Mouse (Mus musculus): Measurements from ENCODE around the gene Rnf215.
"Not testable (repeated sequence)": the region's sequence is repeated elsewhere in the genome, so short reads cannot be mapped to it uniquely, and the experiment has no call there.

The Rnf215 gene

GRCm38 (mm10) chr11:4147098-4147497 is 12.1 kb downstream of the Rnf215 start:
- no peak for DNase-seq (ENCODE audit: low read depth)

DNA sequence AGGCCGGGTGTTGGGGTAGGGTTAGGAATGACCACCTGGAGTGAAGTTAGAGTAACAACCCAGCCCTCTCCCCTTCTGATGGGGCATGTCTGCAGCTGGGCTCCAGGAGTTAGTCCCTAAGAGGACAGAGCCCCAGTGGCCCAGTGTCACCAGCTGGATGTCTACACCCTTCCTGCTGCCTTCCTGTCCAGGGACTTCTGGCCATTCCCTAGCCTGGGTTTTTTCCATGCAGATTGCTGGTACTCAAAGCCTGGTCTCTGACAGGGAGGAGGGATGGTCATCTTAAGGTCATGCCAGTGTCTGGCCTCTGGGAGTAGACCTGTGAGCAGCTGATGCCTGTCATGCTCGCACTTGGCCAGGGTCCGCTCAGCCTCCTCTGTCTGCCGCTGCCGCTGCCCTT is 13.1 kb downstream of the Rnf215 start:
- no peak for DNase-seq (ENCODE audit: low read depth)

DNA sequence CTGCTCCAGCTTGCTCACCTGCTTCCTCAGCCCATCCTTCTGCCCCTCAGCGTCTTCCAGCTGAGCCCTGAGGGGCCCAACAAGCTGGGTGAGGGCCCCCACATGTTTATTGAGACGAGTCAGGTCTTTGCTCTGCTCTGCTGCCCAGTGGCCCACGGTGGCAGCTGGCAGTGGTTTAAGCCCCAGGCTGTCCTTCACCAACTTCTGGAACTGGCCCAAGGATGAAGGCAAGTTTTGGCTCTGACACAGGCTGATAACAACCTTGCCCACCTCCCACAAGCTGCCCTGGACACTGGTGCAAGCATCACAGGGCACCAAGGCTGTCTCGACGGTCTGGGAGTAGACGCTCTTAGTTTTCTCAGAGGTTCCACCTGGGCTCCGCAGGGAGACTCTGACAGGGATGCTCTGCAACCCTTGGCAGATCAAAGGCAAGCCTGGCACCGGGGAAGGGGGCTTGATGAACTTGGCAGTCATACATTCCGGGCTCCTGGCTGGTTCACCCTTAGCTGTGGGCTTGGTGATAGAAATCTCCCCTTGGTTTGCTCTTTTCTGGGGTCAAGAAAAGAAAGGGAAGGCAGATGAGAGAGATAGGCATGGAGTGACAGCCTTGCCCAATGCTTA is 13.6 kb downstream of the Rnf215 start:
- no peak for DNase-seq (ENCODE audit: low read depth)

DNA sequence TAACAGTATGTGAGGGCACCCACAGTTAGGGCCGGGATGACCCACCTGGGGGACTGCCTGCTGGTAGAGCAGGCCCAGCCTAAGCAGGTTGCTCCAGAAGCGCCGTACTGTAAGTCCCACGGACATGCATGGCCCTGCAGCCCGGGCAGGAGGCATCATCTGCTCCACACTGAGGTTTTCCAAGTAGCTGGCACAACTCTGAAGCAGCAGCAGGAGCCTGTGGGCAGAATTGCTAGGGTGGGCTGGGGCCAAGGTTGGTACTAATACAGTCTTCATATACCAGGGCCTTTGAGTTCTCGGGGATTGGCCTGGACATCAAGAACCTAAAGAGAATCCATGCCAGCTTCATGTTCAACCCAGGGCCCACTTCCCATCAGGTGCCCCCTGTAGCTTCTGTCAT is 14.9 kb downstream of the Rnf215 start:
- no peak for DNase-seq (ENCODE audit: low read depth)

DNA sequence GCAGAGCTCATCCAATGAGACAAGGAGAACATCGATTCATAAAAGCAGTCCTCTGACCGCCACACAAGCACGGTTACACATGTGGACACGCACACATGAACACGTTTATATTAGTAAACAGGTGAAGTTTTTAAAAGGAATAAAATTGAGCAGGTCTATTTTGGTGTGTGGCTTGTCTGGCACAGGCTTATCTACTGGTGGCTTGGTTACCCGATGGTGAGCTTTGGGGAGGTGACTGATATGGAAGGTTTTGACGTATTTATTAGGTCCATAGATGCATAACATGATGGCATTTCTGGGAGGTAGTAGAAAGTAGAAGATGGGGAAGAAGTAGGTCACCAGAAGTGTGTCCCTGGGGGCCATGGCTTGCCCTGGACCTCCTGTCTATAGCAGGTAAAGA is 18.7 kb downstream of the Rnf215 start:
- no peak for DNase-seq (ENCODE audit: low read depth)

DNA sequence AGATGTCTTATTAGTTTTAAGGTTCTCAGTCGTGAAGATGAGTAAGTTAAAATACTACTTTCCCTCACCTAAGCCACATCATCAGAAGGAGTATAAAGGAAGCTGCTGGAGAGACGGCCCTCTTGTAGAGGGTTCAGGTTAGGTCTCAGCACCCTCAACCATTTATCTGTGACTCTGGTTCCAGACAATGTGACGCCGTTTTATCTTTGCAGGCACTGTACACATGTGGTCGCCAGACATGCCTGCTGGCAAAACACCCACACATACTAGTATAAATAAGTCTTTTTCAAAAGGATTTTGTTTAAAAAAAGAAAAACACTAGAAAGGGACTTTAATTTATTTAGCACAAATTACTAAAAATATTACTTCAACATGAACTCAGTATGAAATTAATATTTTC is 20.6 kb downstream of the Rnf215 start:
- no peak for DNase-seq (ENCODE audit: low read depth)

DNA sequence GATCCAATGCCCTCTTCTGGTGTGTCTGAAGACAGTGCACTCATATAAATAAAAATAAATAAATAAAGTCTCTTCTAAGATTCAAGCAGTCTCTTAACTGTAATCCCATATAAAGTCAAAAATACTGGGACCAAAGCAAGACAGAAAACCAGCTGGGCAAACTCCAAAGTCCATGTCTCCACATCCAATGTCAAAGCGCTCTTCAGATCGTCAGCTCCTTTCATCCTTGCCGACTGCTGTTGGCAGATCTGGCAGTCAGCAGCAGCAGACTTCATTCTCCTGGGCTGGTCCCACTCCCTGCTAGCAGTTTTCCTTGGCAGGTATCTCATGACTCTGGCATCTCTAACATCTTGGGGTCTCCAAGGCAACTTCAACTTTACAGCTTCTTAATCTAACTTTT is 23.7 kb downstream of the Rnf215 start:
- no peak for DNase-seq (ENCODE audit: low read depth)

GRCm38 (mm10) chr11:4159808-4160708 is 25.1 kb downstream of the Rnf215 start, which contains the start of the genes Ccdc157 and Sf3a1:
Gene Ccdc157 (minus strand): TSS chr11:4160293.
Gene Sf3a1 (plus strand): TSS chr11:4160350.
- peak; percentile 88 for DNase-seq (ENCODE audit: low read depth)

DNA sequence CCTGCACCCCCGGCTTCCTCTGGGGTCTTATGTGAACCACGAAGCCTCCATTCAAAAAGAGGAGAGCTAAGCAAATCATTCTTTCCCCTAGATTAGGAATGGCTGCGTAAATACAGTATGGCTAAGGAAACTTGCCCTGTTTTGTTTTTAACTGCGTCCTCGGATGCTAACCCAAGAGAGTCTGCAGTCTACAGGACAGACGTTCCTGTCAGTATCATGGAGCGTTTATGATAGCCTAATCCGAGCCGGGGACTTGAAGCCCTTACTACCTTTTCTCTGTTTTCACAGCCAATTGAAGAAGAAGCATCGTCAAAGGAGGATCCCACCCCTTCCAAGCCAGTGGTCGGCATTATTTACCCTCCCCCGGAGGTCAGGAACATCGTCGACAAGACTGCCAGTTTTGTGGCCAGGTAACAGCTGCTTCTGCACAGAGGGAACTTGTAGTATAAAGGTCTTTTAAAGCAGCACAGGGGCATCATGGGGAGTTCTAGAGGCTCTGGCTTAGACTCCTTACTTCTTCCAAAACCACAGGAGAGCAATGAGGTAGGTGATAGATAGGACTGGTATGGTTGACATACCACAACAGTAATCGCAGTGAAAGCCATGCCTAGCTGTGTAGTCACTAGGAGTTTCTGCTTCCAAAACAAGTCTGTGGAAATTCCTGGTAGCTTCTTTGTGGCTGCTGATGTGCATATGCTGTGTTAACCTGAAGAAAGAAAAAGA is 25.9 kb downstream of the Rnf215 start:
- DNase-seq (ENCODE audit: low read depth), result no peak

DNA sequence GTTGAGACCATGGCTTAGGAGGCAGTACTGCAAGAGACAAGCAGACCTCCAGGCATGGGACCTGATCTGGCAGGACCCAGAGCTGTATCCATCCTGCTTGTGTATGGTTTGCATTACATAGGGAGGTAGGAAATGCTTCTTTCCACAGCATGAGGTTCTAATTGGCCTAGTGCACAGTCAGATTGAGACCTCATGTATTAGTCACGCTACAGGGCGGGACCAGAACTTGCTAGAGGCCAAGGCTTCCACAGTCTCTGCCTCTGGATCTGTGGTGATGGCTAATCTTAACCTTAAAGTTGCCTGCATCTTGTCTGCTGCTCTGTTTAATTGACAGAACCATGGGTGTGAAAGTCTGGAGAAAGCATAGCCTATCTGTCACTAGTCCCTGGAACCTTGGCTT is 29.7 kb downstream of the Rnf215 start:
- peak; percentile 23 for DNase-seq (ENCODE audit: low read depth)

DNA sequence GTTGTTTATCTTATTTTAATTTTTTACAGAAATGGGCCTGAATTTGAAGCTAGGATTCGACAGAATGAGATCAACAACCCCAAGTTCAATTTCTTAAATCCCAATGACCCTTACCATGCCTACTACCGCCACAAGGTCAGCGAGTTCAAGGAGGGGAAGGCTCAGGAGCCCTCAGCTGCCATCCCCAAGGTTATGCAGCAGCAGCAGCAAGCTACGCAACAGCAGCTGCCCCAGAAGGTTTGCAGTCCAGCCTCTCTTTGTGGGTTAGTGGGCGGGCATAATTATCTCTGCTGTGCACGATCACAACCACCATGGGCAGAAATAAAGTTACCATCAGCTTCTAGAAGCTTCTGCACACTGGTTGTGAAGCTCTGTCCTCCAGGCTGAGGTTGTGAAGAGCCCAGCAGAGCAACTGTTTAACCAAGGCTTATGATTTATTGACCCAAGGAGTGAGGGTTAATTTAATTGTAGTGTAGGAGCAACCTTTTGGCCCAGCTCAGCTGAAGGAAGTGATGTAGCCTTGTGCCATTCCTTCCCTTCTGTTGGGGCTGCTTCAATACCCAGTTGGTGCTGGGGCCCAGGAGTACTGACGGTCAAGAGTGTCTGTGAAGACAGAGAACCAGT is 31.6 kb downstream of the Rnf215 start:
- no peak for DNase-seq (ENCODE audit: low read depth)

DNA sequence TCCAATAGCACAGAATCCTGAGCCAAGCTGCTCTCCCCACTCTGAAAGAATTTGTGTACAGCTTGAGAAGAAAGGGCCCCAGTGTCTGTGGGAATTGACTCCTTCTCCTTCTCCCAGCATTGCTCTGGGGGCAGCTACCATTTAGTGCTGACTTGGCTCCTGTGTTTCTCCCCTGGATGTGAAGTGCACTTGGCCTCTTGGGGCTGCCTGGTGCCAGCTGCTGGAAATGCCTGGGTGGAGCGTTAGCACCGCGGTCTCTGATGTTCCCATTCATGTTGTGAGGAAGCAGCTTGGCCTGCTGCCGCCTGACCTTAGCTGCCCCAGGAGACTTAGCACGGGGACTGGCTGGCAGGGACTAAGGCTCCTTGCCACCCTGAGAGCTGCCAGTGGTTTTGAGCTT is 39.6 kb downstream of the Rnf215 start:
- no peak for DNase-seq (ENCODE audit: low read depth)

DNA sequence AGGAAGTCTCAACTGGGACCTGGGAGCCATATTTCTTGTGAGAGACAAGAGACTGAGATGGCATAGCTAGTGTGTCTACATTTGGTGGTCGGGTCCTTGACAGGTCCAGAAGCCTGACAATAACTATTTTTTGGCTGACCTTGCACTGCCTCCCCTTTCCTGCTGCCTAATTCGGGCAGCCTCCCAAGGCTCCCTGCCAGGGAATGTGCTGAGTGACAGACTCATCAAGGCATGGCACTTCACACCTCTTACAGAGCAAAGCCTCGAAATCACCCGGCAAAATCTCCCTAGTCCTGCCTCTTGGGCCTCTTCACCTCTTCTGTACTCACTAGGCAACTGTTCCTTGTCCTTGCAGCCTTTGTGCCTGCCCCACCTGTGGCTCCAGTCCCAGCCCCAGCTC is 42.7 kb downstream of the Rnf215 start:
- no peak for DNase-seq (ENCODE audit: low read depth)

- DNase-seq (ENCODE audit: low read depth), result no peak
Observed at GRCm38 (mm10) chr11:4182061-4182460, 47.1 kb downstream of the Rnf215 start.

GRCm38 (mm10) chr11:4183511-4183910 is 48.5 kb downstream of the Rnf215 start:
- no peak for DNase-seq (ENCODE audit: low read depth)

- peak; percentile 17 for DNase-seq (ENCODE audit: low read depth)
Observed at GRCm38 (mm10) chr11:4184251-4184952, 49.4 kb downstream of the Rnf215 start.

GRCm38 (mm10) chr11:4185480-4185879 is 50.5 kb downstream of the Rnf215 start:
- not testable (repeated sequence) for DNase-seq (ENCODE audit: low read depth)

DNA sequence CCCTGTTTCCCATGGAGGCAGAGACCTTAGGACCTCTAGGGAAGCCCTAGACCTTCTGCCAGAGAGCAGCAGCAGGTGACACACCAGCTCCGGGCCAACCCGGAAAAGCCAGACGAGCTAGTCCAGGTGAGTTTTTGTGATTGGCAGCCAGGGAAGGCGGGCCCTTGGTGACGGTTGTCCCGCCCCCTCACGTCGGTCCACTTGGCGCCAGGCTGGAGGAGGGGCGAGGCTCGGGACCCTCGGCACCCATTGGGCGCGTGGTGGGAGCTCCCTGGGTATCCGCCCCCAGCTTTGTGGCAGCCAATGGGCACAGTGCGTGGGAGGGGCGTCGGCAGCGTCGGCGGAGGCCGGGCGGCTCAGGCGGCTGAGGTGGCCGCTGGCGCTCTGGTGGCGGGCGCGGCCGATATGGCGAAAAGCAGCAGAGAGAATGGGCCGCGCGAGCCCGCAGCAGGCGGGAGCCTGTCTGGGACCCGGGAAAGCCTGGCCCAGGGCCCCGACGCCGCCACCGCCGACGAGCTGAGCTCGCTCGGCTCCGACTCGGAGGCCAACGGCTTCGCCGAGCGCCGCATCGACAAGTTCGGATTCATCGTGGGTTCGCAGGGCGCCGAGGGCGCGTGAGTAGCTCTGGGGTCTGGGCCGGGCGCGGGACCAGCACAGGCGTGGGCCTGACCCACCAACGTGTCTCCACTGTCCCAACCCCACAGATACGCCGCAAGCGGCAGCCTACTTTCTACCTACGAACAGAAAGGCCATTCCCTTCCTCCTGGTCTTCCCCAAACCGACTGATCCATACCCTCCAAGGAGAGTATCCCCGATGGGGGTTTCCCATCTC is 51.7 kb downstream of the Rnf215 start, which contains the start of gene Tbc1d10a:
Gene Tbc1d10a (plus strand): TSS at position 304 of the 832 bp plus-strand sequence.
- peak; percentile 95 for DNase-seq (ENCODE audit: low read depth)

DNA sequence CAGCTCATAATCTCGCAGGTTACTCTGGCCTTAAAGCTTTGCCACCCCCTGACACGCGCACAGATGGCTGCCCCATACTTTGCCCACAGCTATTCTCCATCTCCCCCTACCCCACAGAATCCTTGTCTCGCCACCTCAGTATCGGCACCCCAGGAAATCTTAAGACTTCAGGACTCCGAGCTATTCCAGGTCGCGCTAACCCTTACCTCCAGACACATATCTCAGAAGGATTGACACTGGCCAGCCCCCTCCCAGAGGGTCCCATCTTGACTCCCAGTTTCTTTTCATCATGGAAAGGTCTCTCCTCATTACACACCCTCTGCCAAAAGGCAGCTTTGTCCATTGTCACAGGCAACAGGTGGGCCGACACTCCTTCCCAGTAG is 52.3 kb downstream of the Rnf215 start:
- DNase-seq (ENCODE audit: low read depth), result no peak

DNA sequence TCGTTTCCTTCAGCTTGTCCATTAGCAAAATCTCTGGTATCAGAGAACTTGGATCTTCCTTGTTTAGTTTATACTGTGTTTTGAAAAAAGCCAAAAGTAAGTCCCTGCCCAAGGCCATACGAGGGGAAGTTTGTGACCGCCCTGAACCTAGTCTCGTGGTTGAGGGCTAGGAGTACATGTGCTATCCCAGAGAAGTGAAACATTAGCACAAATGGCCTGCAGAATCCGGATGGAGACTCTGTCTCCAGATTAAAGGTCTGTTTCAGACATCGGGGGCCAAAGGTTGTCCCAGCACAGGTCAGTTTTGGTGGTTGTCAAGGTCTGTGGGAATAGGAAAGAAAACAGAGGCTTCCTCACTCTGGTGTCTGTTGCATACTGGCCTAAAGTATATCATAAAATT is 54.2 kb downstream of the Rnf215 start:
- DNase-seq (ENCODE audit: low read depth), result no peak

GRCm38 (mm10) chr11:4190677-4191076 is 55.7 kb downstream of the Rnf215 start:
- no peak for DNase-seq (ENCODE audit: low read depth)
